Mouse (Mus musculus): ENCODE data around the gene Eef2. TPM values are rescaled to one million over a fixed set of nuclear protein-coding genes. Genes with fewer than 3 reads are reported as not detected.
A peak's percentile ranks its signal among the peaks of the same experiment; 100 is the strongest.

The Eef2 gene
- polyA plus RNA-seq, 1 experiment from 2014 or later: 537 TPM

DNA sequence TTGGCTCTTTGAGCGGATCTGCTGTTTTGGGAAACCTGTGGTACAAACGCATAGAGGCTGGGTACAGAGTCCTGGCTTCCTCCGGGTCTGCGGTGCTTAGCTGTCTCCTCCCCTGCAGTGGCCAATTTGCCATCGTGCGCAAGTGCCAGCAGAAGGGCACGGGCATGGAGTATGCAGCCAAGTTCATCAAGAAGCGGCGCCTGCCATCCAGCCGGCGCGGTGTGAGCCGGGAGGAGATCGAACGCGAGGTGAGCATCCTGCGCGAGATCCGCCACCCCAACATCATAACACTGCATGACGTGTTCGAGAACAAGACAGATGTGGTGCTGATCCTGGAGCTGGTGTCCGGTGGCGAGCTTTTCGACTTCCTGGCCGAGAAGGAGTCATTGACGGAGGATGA, 13.4 kb downstream of the Eef2 start:
- 81% methylated on average over 26 of the region's 26 CpGs for WGBS
- Histone ChIP-seq H3K4me1 (replicated peaks) (peaks cover 28% of the 10 kb centered on the region), H3K4me2 (no peak overlapping the region), H3K9ac (no peak overlapping the region), H3K9me3 (no peaks in the 10 kb centered on the region), H3K36me3 (peaks cover 50% of the 10 kb centered on the region), H3K4me3 (no peak overlapping the region), H3K27ac (replicated peaks) (no peak overlapping the region), H3K27me3 (peaks cover 10% of the 10 kb centered on the region)
- no peak for ATAC-seq (ENCODE audit: low read depth)

GRCm38 (mm10) chr10:81190236-81190911, 13.9 kb downstream of the Eef2 start:
- Histone ChIP-seq H3K4me3 (no peak overlapping the region), H3K36me3 (peaks cover 44% of the 10 kb centered on the region), H3K9me3 (no peaks in the 10 kb centered on the region), H3K4me2 (no peak overlapping the region), H3K27me3 (peaks cover 15% of the 10 kb centered on the region), H3K27ac (replicated peaks) (no peak overlapping the region), H3K9ac (no peak overlapping the region), H3K4me1 (replicated peaks) (peaks cover 29% of the 10 kb centered on the region)
- no peak for ATAC-seq (ENCODE audit: low read depth)
- WGBS: 70% methylated on average over 31 of the region's 31 CpGs

- H3K9me3 ChIP-seq: no peaks in the 10 kb centered on the region
- H3K4me2 ChIP-seq: no peak overlapping the region
- no peak overlapping the region for H3K4me3 ChIP-seq
- H3K27ac ChIP-seq (replicated peaks): no peak overlapping the region
- peaks cover 29% of the 10 kb centered on the region for H3K4me1 ChIP-seq (replicated peaks)
- ATAC-seq (ENCODE audit: low read depth): no peak
- WGBS: 82% methylated on average over 6 of the region's 6 CpGs
- H3K9ac ChIP-seq: no peak overlapping the region
- H3K27me3 ChIP-seq: peaks cover 21% of the 10 kb centered on the region
- peaks cover 40% of the 10 kb centered on the region for H3K36me3 ChIP-seq
Measured at GRCm38 (mm10) chr10:81190912-81191321, 14.5 kb downstream of the Eef2 start.

GRCm38 (mm10) chr10:81191342-81191982, 15.0 kb downstream of the Eef2 start:
- peaks cover 37% of the 10 kb centered on the region for H3K36me3 ChIP-seq
- H3K9ac ChIP-seq: no peak overlapping the region
- 89% methylated on average over 18 of the region's 18 CpGs for WGBS
- ATAC-seq (ENCODE audit: low read depth): no peak
- H3K9me3 ChIP-seq: no peaks in the 10 kb centered on the region
- peaks cover 29% of the 10 kb centered on the region for H3K4me1 ChIP-seq (replicated peaks)
- H3K4me2 ChIP-seq: peak overlapping the region; percentile 94
- peaks cover 26% of the 10 kb centered on the region for H3K27me3 ChIP-seq
- peak overlapping the region; percentile 97; the same call in 1 of the 2 replicates for H3K27ac ChIP-seq (replicated peaks)
- peak overlapping the region; percentile 60; the same call in 1 of the 2 replicates for H3K4me3 ChIP-seq

DNA sequence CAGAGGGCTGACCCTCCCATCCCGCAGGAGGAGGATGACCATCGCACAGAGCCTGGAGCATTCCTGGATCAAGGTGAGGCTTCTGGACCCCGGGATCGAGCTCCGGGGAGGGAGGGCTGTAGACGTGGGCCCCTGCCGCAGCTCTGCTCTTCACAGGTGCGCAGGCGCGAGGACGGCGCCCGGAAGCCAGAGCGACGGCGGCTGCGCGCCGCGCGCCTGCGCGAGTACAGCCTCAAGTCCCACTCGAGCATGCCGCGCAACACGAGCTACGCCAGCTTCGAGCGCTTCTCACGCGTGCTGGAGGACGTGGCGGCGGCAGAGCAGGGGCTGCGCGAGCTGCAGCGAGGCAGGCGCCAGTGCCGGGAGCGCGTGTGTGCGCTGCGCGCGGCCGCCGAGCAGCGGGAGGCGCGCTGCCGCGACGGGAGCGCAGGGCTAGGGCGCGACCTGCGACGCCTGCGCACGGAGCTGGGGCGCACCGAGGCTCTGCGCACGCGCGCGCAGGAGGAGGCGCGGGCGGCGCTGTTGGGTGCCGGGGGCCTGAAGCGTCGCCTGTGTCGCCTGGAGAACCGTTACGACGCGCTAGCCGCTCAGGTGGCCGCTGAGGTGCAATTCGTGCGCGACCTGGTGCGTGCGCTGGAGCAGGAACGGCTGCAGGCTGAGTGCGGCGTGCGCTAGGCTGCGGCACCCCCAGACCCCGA, 16.0 kb downstream of the Eef2 start:
- Histone ChIP-seq H3K36me3 (peaks cover 28% of the 10 kb centered on the region), H3K27me3 (peaks cover 36% of the 10 kb centered on the region), H3K4me1 (replicated peaks) (peaks cover 29% of the 10 kb centered on the region), H3K9ac (peak overlapping the region; percentile 85), H3K9me3 (no peaks in the 10 kb centered on the region), H3K4me3 (peak overlapping the region; percentile 60), H3K27ac (replicated peaks) (peak overlapping the region; percentile 97), H3K4me2 (peak overlapping the region; percentile 94)
- peak; percentile 89 for ATAC-seq (ENCODE audit: low read depth)
- under 1% methylated on average over 93 of the region's 93 CpGs for WGBS

GRCm38 (mm10) chr10:81192968-81193501, 16.6 kb downstream of the Eef2 start:
- ATAC-seq (ENCODE audit: low read depth): peak; percentile 55
- H3K4me2 ChIP-seq: peak overlapping the region; percentile 94
- H3K27me3 ChIP-seq: peaks cover 38% of the 10 kb centered on the region
- H3K4me1 ChIP-seq (replicated peaks): peaks cover 29% of the 10 kb centered on the region
- H3K9ac ChIP-seq: peak overlapping the region; percentile 85
- H3K9me3 ChIP-seq: no peaks in the 10 kb centered on the region
- H3K4me3 ChIP-seq: peak overlapping the region; percentile 60
- H3K27ac ChIP-seq (replicated peaks): peak overlapping the region; percentile 97
- WGBS: 3% methylated on average over 19 of the region's 19 CpGs
- H3K36me3 ChIP-seq: peaks cover 26% of the 10 kb centered on the region

- peaks cover 43% of the 10 kb centered on the region for H3K27me3 ChIP-seq
- H3K4me1 ChIP-seq (replicated peaks): peaks cover 29% of the 10 kb centered on the region
- peak overlapping the region; percentile 16; the same call in 1 of the 2 replicates for H3K4me2 ChIP-seq
- no peak overlapping the region for H3K4me3 ChIP-seq
- H3K9ac ChIP-seq: peak overlapping the region; percentile 6; the same call in 1 of the 2 replicates
- peaks cover 19% of the 10 kb centered on the region for H3K36me3 ChIP-seq
- H3K27ac ChIP-seq (replicated peaks): no peak overlapping the region
- H3K9me3 ChIP-seq: no peaks in the 10 kb centered on the region
- WGBS: 16% methylated on average over 37 of the region's 37 CpGs
- ATAC-seq (ENCODE audit: low read depth): no peak
Measured at GRCm38 (mm10) chr10:81193991-81194774, 17.8 kb downstream of the Eef2 start.

GRCm38 (mm10) chr10:81195300-81195699, 18.9 kb downstream of the Eef2 start:
- Histone ChIP-seq H3K4me3 (no peak overlapping the region), H3K9ac (no peak overlapping the region), H3K4me2 (no peak overlapping the region), H3K27ac (replicated peaks) (no peak overlapping the region), H3K9me3 (no peaks in the 10 kb centered on the region), H3K27me3 (peaks cover 51% of the 10 kb centered on the region), H3K36me3 (peaks cover 11% of the 10 kb centered on the region), H3K4me1 (replicated peaks) (peaks cover 29% of the 10 kb centered on the region)
- 79% methylated on average over 4 of the region's 4 CpGs for WGBS
- no peak for ATAC-seq (ENCODE audit: low read depth)

DNA sequence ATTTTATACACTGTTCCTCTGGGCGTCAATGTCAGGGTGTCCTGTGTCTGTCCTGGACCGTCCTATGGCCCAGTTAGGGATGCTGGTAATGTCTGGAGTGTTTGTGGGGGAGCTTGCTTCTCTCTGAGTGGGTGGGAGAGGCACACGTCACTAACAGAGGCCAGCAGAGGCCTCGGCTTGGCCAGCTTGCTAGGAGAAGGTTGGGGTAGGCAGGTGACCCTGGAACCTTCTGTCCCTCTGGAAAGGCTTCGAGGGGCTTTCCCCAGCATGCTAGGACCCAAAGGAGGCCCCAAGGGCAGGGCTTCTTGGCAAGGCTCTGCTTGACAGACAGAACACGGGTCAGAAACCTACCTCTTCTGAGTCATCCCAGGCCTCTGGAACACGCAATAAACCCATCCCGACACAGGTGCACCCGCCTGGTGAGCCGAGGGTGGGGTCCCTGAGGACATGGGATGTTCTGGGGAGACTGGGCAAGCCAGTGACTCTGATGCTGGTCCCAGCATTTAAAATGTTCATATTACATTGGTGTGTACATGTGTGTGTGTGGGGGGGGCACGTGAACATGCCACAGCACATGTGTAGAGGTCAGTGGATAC, 20.1 kb downstream of the Eef2 start:
- Histone ChIP-seq H3K27ac (replicated peaks) (no peak overlapping the region), H3K27me3 (peaks cover 51% of the 10 kb centered on the region), H3K36me3 (no peaks in the 10 kb centered on the region), H3K4me2 (no peak overlapping the region), H3K4me3 (no peak overlapping the region), H3K4me1 (replicated peaks) (peaks cover 25% of the 10 kb centered on the region), H3K9me3 (no peaks in the 10 kb centered on the region), H3K9ac (no peak overlapping the region)
- no peak for ATAC-seq (ENCODE audit: low read depth)
- WGBS: 62% methylated on average over 11 of the region's 11 CpGs

GRCm38 (mm10) chr10:81197305-81197704, 20.9 kb downstream of the Eef2 start:
- no peak overlapping the region for H3K27ac ChIP-seq (replicated peaks)
- H3K9me3 ChIP-seq: no peaks in the 10 kb centered on the region
- H3K4me1 ChIP-seq (replicated peaks): peaks cover 20% of the 10 kb centered on the region
- no peak overlapping the region for H3K4me3 ChIP-seq
- ATAC-seq (ENCODE audit: low read depth): no peak
- 47% methylated on average over 6 of the region's 6 CpGs for WGBS
- no peak overlapping the region for H3K9ac ChIP-seq
- peaks cover 51% of the 10 kb centered on the region for H3K27me3 ChIP-seq
- H3K4me2 ChIP-seq: no peak overlapping the region
- no peaks in the 10 kb centered on the region for H3K36me3 ChIP-seq

- 3% methylated on average over 9 of the region's 9 CpGs for WGBS
- no peak for ATAC-seq (ENCODE audit: low read depth)
- Histone ChIP-seq H3K4me1 (replicated peaks) (peaks cover 15% of the 10 kb centered on the region), H3K4me3 (no peak overlapping the region), H3K9ac (no peak overlapping the region), H3K36me3 (no peaks in the 10 kb centered on the region), H3K27me3 (peaks cover 51% of the 10 kb centered on the region), H3K27ac (replicated peaks) (no peak overlapping the region), H3K9me3 (no peaks in the 10 kb centered on the region), H3K4me2 (no peak overlapping the region)
Measured at GRCm38 (mm10) chr10:81198230-81198629, 21.8 kb downstream of the Eef2 start.

All from neural tube, embryonic 13.5 days (tissue).